Mouse (Mus musculus): ENCODE data around the gene Olfr996.
"Not testable (repeated sequence)": the region's sequence is repeated elsewhere in the genome, so short reads cannot be mapped to it uniquely, and the experiment has no call there.

The Olfr996 gene

GRCm38 (mm10) chr2:85578915-85579314 lies at the start of gene Olfr996:
TSS of gene Olfr996 (plus strand) at chr2:85579215.
- no peak for DNase-seq

- DNase-seq = no peak
Observed at GRCm38 (mm10) chr2:85532082-85532778, 46.8 kb upstream of the Olfr996 start.

GRCm38 (mm10) chr2:85533934-85534333 lies 45.1 kb upstream of the Olfr996 start:
- DNase-seq = no peak

GRCm38 (mm10) chr2:85554806-85555205 lies 24.2 kb upstream of the Olfr996 start:
- no peak for DNase-seq

GRCm38 (mm10) chr2:85560226-85560625 lies 18.8 kb upstream of the Olfr996 start:
- DNase-seq = no peak

GRCm38 (mm10) chr2:85561187-85561586 lies 17.8 kb upstream of the Olfr996 start:
- DNase-seq = peak; percentile 35 to 40

- DNase-seq = not testable (repeated sequence)
Observed at GRCm38 (mm10) chr2:85588648-85589047, 9.6 kb downstream of the Olfr996 start, which contains the start of gene Olfr998. TSS of gene Olfr998 (plus strand) at chr2:85588948.

GRCm38 (mm10) chr2:85611803-85612202 lies 32.8 kb downstream of the Olfr996 start, which contains the start of gene Olfr1000:
TSS of gene Olfr1000 (minus strand) at chr2:85611903.
- DNase-seq = no peak

All from kidney, postnatal 25 days (tissue).